Mouse (Mus musculus): ENCODE data around the gene Olfr1255. TPM values are rescaled to one million over a fixed set of nuclear protein-coding genes. Genes with fewer than 3 reads are reported as not detected.

The Olfr1255 gene
- not detected in 2 replicates for polyA plus RNA-seq (2015; fragmentation: Nextera tagmentation; extraction: Ambion mirVana)

- no peak for ATAC-seq (replicated peaks)
- WGBS: 79% methylated on average over 3 of the region's 3 CpGs
- H3K27me3 ChIP-seq (replicated peaks): no peaks in the 10 kb centered on the region
- H3K36me3 ChIP-seq (replicated peaks): no peaks in the 10 kb centered on the region
- no peak within 1 kb of the TSS for H3K27ac ChIP-seq
- H3K4me1 ChIP-seq: no peaks in the 10 kb centered on the region
- no peaks in the 10 kb centered on the region for H3K9me3 ChIP-seq
- H3K4me3 ChIP-seq: no peak within 1 kb of the TSS
- no peak within 1 kb of the TSS for H3K4me2 ChIP-seq
- no peak within 1 kb of the TSS for H3K9ac ChIP-seq
Observed at GRCm38 (mm10) chr2:89811751-89812150, at the start of gene Olfr1255. Olfr1255 (plus strand) TSS chr2:89812051.

GRCm38 (mm10) chr2:89793519-89793918 is 18.3 kb upstream of the Olfr1255 start, which contains the start of gene Olfr1254:
Olfr1254 (minus strand) TSS chr2:89793619.
- Histone ChIP-seq H3K4me1 (no peaks in the 10 kb centered on the region), H3K4me3 (no peak within 1 kb of the TSS), H3K9me3 (no peaks in the 10 kb centered on the region), H3K27ac (no peak within 1 kb of the TSS), H3K27me3 (replicated peaks) (no peaks in the 10 kb centered on the region), H3K9ac (no peak within 1 kb of the TSS), H3K36me3 (replicated peaks) (no peaks in the 10 kb centered on the region), H3K4me2 (no peak within 1 kb of the TSS)
- ATAC-seq (replicated peaks): no peak

GRCm38 (mm10) chr2:89799583-89799982 is 12.3 kb upstream of the Olfr1255 start:
- no peak overlapping the region for H3K27ac ChIP-seq
- H3K9ac ChIP-seq: no peak overlapping the region
- no peaks in the 10 kb centered on the region for H3K36me3 ChIP-seq (replicated peaks)
- ATAC-seq (replicated peaks): no peak
- H3K4me3 ChIP-seq: no peak overlapping the region
- H3K27me3 ChIP-seq (replicated peaks): no peaks in the 10 kb centered on the region
- no peak overlapping the region for H3K4me2 ChIP-seq
- no peaks in the 10 kb centered on the region for H3K4me1 ChIP-seq
- H3K9me3 ChIP-seq: no peaks in the 10 kb centered on the region
- WGBS: 98% methylated on average over 3 of the region's 3 CpGs

- H3K9me3 ChIP-seq: no peaks in the 10 kb centered on the region
- H3K4me2 ChIP-seq: no peak overlapping the region
- H3K27ac ChIP-seq: no peak overlapping the region
- no peak overlapping the region for H3K9ac ChIP-seq
- ATAC-seq (replicated peaks): no peak
- H3K4me1 ChIP-seq: no peaks in the 10 kb centered on the region
- H3K36me3 ChIP-seq (replicated peaks): no peaks in the 10 kb centered on the region
- no peaks in the 10 kb centered on the region for H3K27me3 ChIP-seq (replicated peaks)
- H3K4me3 ChIP-seq: no peak overlapping the region
- 79% methylated on average over 2 of the region's 2 CpGs for WGBS
Observed at GRCm38 (mm10) chr2:89810751-89811150, 1.1 kb upstream of the Olfr1255 start.

- H3K27me3 ChIP-seq (replicated peaks): no peaks in the 10 kb centered on the region
- no peaks in the 10 kb centered on the region for H3K4me1 ChIP-seq
- no peak for ATAC-seq (replicated peaks)
- 86% methylated on average over 1 of the region's 1 CpGs for WGBS
- no peaks in the 10 kb centered on the region for H3K36me3 ChIP-seq (replicated peaks)
- no peak overlapping the region for H3K27ac ChIP-seq
- H3K4me3 ChIP-seq: no peak overlapping the region
- H3K9ac ChIP-seq: no peak overlapping the region
- no peaks in the 10 kb centered on the region for H3K9me3 ChIP-seq
- H3K4me2 ChIP-seq: no peak overlapping the region
Observed at GRCm38 (mm10) chr2:89820216-89820615, 8.4 kb downstream of the Olfr1255 start.

- no peak for ATAC-seq (replicated peaks)
- WGBS: 52% methylated on average over 2 of the region's 2 CpGs
- H3K36me3 ChIP-seq (replicated peaks): no peaks in the 10 kb centered on the region
- H3K27me3 ChIP-seq (replicated peaks): no peaks in the 10 kb centered on the region
- H3K27ac ChIP-seq: no peak within 1 kb of the TSS
- H3K4me2 ChIP-seq: no peak within 1 kb of the TSS
- no peaks in the 10 kb centered on the region for H3K9me3 ChIP-seq
- no peak within 1 kb of the TSS for H3K9ac ChIP-seq
- H3K4me3 ChIP-seq: no peak within 1 kb of the TSS
- H3K4me1 ChIP-seq: no peaks in the 10 kb centered on the region
Observed at GRCm38 (mm10) chr2:89841455-89841854, 29.6 kb downstream of the Olfr1255 start, which contains the start of gene Olfr1256. Olfr1256 (minus strand) TSS chr2:89841555.

GRCm38 (mm10) chr2:89848105-89848504 is 36.3 kb downstream of the Olfr1255 start, which contains the start of gene Olfr48:
Olfr48 (minus strand) TSS chr2:89848205.
- Histone ChIP-seq H3K4me2 (no peak within 1 kb of the TSS), H3K4me3 (no peak within 1 kb of the TSS), H3K27ac (no peak within 1 kb of the TSS), H3K36me3 (replicated peaks) (no peaks in the 10 kb centered on the region), H3K9me3 (no peaks in the 10 kb centered on the region), H3K4me1 (no peaks in the 10 kb centered on the region), H3K9ac (no peak within 1 kb of the TSS), H3K27me3 (replicated peaks) (no peaks in the 10 kb centered on the region)
- no peak for ATAC-seq (replicated peaks)
- 88% methylated on average over 5 of the region's 5 CpGs for WGBS

GRCm38 (mm10) chr2:89849230-89849629 is 37.4 kb downstream of the Olfr1255 start:
- Histone ChIP-seq H3K9ac (no peak overlapping the region), H3K9me3 (no peaks in the 10 kb centered on the region), H3K27ac (no peak overlapping the region), H3K4me1 (no peaks in the 10 kb centered on the region), H3K4me3 (no peak overlapping the region), H3K36me3 (replicated peaks) (no peaks in the 10 kb centered on the region), H3K4me2 (no peak overlapping the region), H3K27me3 (replicated peaks) (no peaks in the 10 kb centered on the region)
- ATAC-seq (replicated peaks): no peak
- 88% methylated on average over 1 of the region's 1 CpGs for WGBS

Other genes starting within 250 kb of the Olfr1255 start
- gene Olfr1245, start 233.6 kb upstream of the Olfr1255 start, polyA plus RNA-seq (2015; fragmentation: Nextera tagmentation; extraction: Ambion mirVana): not detected in 2 replicates
- gene Olfr1246, start 218.9 kb upstream of the Olfr1255 start, polyA plus RNA-seq (2015; fragmentation: Nextera tagmentation; extraction: Ambion mirVana): not detected in 2 replicates
- gene Olfr1247, start 197.9 kb upstream of the Olfr1255 start, polyA plus RNA-seq (2015; fragmentation: Nextera tagmentation; extraction: Ambion mirVana): not detected in 2 replicates
- gene Olfr1248, start 193.8 kb upstream of the Olfr1255 start, polyA plus RNA-seq (2015; fragmentation: Nextera tagmentation; extraction: Ambion mirVana): not detected in 2 replicates
- not detected in 2 replicates for gene Olfr1249, start 177.1 kb upstream of the Olfr1255 start, polyA plus RNA-seq (2015; fragmentation: Nextera tagmentation; extraction: Ambion mirVana)
- not detected in 2 replicates for gene Olfr1250, start 150.6 kb upstream of the Olfr1255 start, polyA plus RNA-seq (2015; fragmentation: Nextera tagmentation; extraction: Ambion mirVana)
- not detected in 2 replicates for gene Olfr1251, start 140.1 kb upstream of the Olfr1255 start, polyA plus RNA-seq (2015; fragmentation: Nextera tagmentation; extraction: Ambion mirVana)
- not detected in 2 replicates for gene Olfr1252, start 87.0 kb upstream of the Olfr1255 start, polyA plus RNA-seq (2015; fragmentation: Nextera tagmentation; extraction: Ambion mirVana)
- gene Olfr1253, start 55.0 kb upstream of the Olfr1255 start, polyA plus RNA-seq (2015; fragmentation: Nextera tagmentation; extraction: Ambion mirVana): not detected in 2 replicates
- gene Olfr1254, start 18.4 kb upstream of the Olfr1255 start, polyA plus RNA-seq (2015; fragmentation: Nextera tagmentation; extraction: Ambion mirVana): not detected in 2 replicates
- not detected in 2 replicates for gene Olfr1256, start 29.5 kb downstream of the Olfr1255 start, polyA plus RNA-seq (2015; fragmentation: Nextera tagmentation; extraction: Ambion mirVana)
- not detected in 2 replicates for gene Olfr48, start 36.2 kb downstream of the Olfr1255 start, polyA plus RNA-seq (2015; fragmentation: Nextera tagmentation; extraction: Ambion mirVana)
- not detected in 2 replicates for gene Olfr1257, start 66.4 kb downstream of the Olfr1255 start, polyA plus RNA-seq (2015; fragmentation: Nextera tagmentation; extraction: Ambion mirVana)
- gene Olfr1258, start 115.3 kb downstream of the Olfr1255 start, polyA plus RNA-seq (2015; fragmentation: Nextera tagmentation; extraction: Ambion mirVana): not detected in 2 replicates
- gene Olfr1259, start 136.6 kb downstream of the Olfr1255 start, polyA plus RNA-seq (2015; fragmentation: Nextera tagmentation; extraction: Ambion mirVana): not detected in 2 replicates
- not detected in 2 replicates for gene Olfr1260, start 162.3 kb downstream of the Olfr1255 start, polyA plus RNA-seq (2015; fragmentation: Nextera tagmentation; extraction: Ambion mirVana)
- gene Olfr1261, start 179.2 kb downstream of the Olfr1255 start, polyA plus RNA-seq (2015; fragmentation: Nextera tagmentation; extraction: Ambion mirVana): not detected in 2 replicates
- not detected in 2 replicates for gene Olfr1262, start 188.1 kb downstream of the Olfr1255 start, polyA plus RNA-seq (2015; fragmentation: Nextera tagmentation; extraction: Ambion mirVana)
- not detected in 2 replicates for gene Olfr1263, start 200.1 kb downstream of the Olfr1255 start, polyA plus RNA-seq (2015; fragmentation: Nextera tagmentation; extraction: Ambion mirVana)
- gene Olfr1264, start 213.5 kb downstream of the Olfr1255 start, polyA plus RNA-seq (2015; fragmentation: Nextera tagmentation; extraction: Ambion mirVana): not detected in 2 replicates
- gene Olfr1265, start 223.3 kb downstream of the Olfr1255 start, polyA plus RNA-seq (2015; fragmentation: Nextera tagmentation; extraction: Ambion mirVana): not detected in 2 replicates